Mouse (Mus musculus): ENCODE data around the gene Wwc2. TPM values are rescaled to one million over a fixed set of nuclear protein-coding genes. Genes with fewer than 3 reads are reported as not detected.
A peak's percentile ranks its signal among the peaks of the same experiment; 100 is the strongest.

Gene Wwc2
- total and polyA plus RNA-seq, 2 experiments from 2014 or later, result 5.3 to 11.2 TPM

GRCm38 (mm10) chr8:47948836-47949235, 41.9 kb downstream of the Wwc2 start:
- H3K27me3 ChIP-seq (ENCODE audit: insufficient read depth, low read length), result no peaks in the 10 kb centered on the region

GRCm38 (mm10) chr8:47947672-47948618, 42.8 kb downstream of the Wwc2 start:
- Histone ChIP-seq H3K4me1 (ENCODE audit: insufficient read depth, low read length) (no peaks in the 10 kb centered on the region), H3K9me3 (ENCODE audit: low read length) (no peaks in the 10 kb centered on the region), H3K27ac (no peak overlapping the region), H3K36me3 (ENCODE audit: insufficient read depth, low read length) (no peaks in the 10 kb centered on the region), H3K9ac (replicated peaks; ENCODE audit: low read length) (no peak overlapping the region), H3K27me3 (ENCODE audit: insufficient read depth, low read length) (no peaks in the 10 kb centered on the region), H3K4me2 (ENCODE audit: low read depth, low read length) (no peak overlapping the region), H3K4me3 (ENCODE audit: low read length) (no peak overlapping the region)
- no peak for ATAC-seq
- 60% methylated on average over 19 of the region's 19 CpGs for WGBS
- TF ChIP-seq CTCF (IDR thresholded peaks at IDR 0.05; ENCODE audit: low read depth), result no peak
- DNase-seq (ENCODE audit: low spot score), result no peak

More at GRCm38 (mm10) chr8:47948836-47949235, 41.9 kb downstream of the Wwc2 start:
- no peak for DNase-seq (ENCODE audit: low spot score)
- Histone ChIP-seq H3K27ac (no peak overlapping the region), H3K4me3 (ENCODE audit: low read length) (no peak overlapping the region), H3K36me3 (ENCODE audit: insufficient read depth, low read length) (no peaks in the 10 kb centered on the region), H3K9me3 (ENCODE audit: low read length) (no peaks in the 10 kb centered on the region), H3K4me2 (ENCODE audit: low read depth, low read length) (no peak overlapping the region), H3K9ac (replicated peaks; ENCODE audit: low read length) (no peak overlapping the region), H3K4me1 (ENCODE audit: insufficient read depth, low read length) (no peaks in the 10 kb centered on the region)
- ATAC-seq, result no peak
- TF ChIP-seq CTCF (IDR thresholded peaks at IDR 0.05; ENCODE audit: low read depth), result no peak
- WGBS, result 69% methylated on average over 4 of the region's 4 CpGs

- no peak overlapping the region for H3K27ac ChIP-seq
- H3K4me2 ChIP-seq (ENCODE audit: low read depth, low read length), result no peak overlapping the region
- no peaks in the 10 kb centered on the region for H3K9me3 ChIP-seq (ENCODE audit: low read length)
- DNase-seq (ENCODE audit: low spot score) (no peak), ATAC-seq (no peak)
- TF ChIP-seq CTCF (IDR thresholded peaks at IDR 0.05; ENCODE audit: low read depth), result peak; percentile 8; the same call in 1 of the 2 replicates
- H3K27me3 ChIP-seq (ENCODE audit: insufficient read depth, low read length), result no peaks in the 10 kb centered on the region
- no peaks in the 10 kb centered on the region for H3K4me1 ChIP-seq (ENCODE audit: insufficient read depth, low read length)
- no peaks in the 10 kb centered on the region for H3K36me3 ChIP-seq (ENCODE audit: insufficient read depth, low read length)
- 67% methylated on average over 10 of the region's 10 CpGs for WGBS
- H3K4me3 ChIP-seq (ENCODE audit: low read length), result no peak overlapping the region
- no peak overlapping the region for H3K9ac ChIP-seq (replicated peaks; ENCODE audit: low read length)
Observed at GRCm38 (mm10) chr8:47943049-47943448, 47.7 kb downstream of the Wwc2 start.

DNA sequence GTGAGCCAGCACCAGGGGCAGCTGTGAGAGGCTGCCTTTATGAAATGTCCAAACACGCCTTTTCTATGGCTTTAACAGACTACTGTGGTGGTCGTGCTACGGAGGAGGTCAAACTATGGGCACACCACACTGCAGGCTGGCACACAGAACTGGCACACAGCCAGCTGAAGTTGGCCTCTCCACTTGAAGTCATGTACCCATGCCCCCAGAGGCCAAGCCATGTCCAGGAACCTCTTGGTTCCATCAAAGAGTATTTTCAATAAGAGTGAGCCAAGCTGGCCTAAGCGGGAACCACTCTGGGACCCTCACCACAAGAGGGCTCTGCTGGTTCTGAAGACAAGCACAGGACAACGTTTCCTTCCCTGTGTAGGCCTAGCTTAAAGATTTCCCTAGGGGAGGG, 49.7 kb downstream of the Wwc2 start:
- H3K4me1 ChIP-seq (ENCODE audit: insufficient read depth, low read length), result no peaks in the 10 kb centered on the region
- TF ChIP-seq CTCF (IDR thresholded peaks at IDR 0.05; ENCODE audit: low read depth), result peak; percentile 51
- 46% methylated on average over 4 of the region's 5 CpGs for WGBS
- H3K4me3 ChIP-seq (ENCODE audit: low read length), result no peak overlapping the region
- H3K27ac ChIP-seq, result 0 out of 2 replicates have a peak overlapping the region, but pooled peaks have one; percentile 13
- H3K9ac ChIP-seq (replicated peaks; ENCODE audit: low read length), result no peak overlapping the region
- ATAC-seq (peak; percentile 62; the same call in 1 of the 2 replicates), DNase-seq (ENCODE audit: low spot score) (peak; percentile 45)
- H3K36me3 ChIP-seq (ENCODE audit: insufficient read depth, low read length), result no peaks in the 10 kb centered on the region
- no peak overlapping the region for H3K4me2 ChIP-seq (ENCODE audit: low read depth, low read length)
- no peaks in the 10 kb centered on the region for H3K27me3 ChIP-seq (ENCODE audit: insufficient read depth, low read length)
- H3K9me3 ChIP-seq (ENCODE audit: low read length), result no peaks in the 10 kb centered on the region

DNA sequence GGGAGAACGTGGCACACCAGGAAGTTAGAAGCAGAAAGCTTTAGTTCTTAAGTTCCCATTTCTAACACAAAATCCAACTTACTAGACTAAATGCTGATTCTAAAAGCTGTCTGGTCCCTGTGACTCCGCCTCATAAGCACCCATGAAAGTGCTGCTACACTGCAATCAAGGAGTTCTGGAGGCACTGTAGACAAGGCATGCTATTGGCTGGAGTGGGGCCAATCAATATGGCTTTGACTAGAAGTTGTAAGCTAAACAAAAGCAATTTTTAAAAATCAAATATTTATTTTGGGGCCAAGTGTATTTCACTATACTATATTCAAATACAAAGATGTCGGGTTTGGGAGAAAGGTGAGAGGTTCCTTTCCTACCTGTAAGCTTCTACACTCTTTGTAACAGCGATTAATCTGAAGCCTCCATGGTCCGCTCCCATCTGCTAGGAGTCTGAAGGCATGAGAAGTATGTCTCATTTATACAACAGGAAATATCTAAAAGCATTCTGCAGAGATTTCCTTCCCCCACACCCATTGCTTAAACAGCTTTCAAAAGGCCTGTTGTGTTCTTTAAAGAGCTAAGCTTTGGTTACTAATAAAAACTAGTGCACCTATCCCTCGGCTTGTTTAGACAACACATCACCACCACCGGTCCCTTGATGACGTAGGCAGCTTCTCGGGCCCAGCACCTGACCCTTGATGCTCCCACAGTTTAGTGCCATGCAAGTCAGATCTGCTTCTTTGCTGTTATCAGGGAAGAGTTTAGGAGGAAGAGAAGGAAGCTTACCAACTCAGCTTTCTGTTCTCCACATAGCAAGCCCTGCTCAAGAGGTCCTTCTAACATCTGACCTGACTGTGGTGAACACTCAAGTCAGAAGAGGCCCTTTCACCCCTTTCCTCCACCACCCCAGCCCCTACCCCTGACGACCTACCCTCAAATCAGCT, 50.5 kb downstream of the Wwc2 start:
- 85% methylated on average over 10 of the region's 10 CpGs for WGBS
- Histone ChIP-seq H3K4me3 (ENCODE audit: low read length) (no peak overlapping the region), H3K27ac (0 out of 2 replicates have a peak overlapping the region, but pooled peaks have one; percentile 13), H3K9ac (replicated peaks; ENCODE audit: low read length) (no peak overlapping the region), H3K4me2 (ENCODE audit: low read depth, low read length) (no peak overlapping the region), H3K9me3 (ENCODE audit: low read length) (no peaks in the 10 kb centered on the region), H3K36me3 (ENCODE audit: insufficient read depth, low read length) (no peaks in the 10 kb centered on the region), H3K27me3 (ENCODE audit: insufficient read depth, low read length) (no peaks in the 10 kb centered on the region), H3K4me1 (ENCODE audit: insufficient read depth, low read length) (no peaks in the 10 kb centered on the region)
- ATAC-seq (no peak), DNase-seq (ENCODE audit: low spot score) (no peak)
- TF ChIP-seq CTCF (IDR thresholded peaks at IDR 0.05; ENCODE audit: low read depth), result no peak

GRCm38 (mm10) chr8:47939217-47939616, 51.5 kb downstream of the Wwc2 start:
- Histone ChIP-seq H3K4me3 (ENCODE audit: low read length) (no peak overlapping the region), H3K27me3 (ENCODE audit: insufficient read depth, low read length) (no peaks in the 10 kb centered on the region), H3K36me3 (ENCODE audit: insufficient read depth, low read length) (no peaks in the 10 kb centered on the region), H3K4me1 (ENCODE audit: insufficient read depth, low read length) (no peaks in the 10 kb centered on the region), H3K27ac (no peak overlapping the region), H3K9me3 (ENCODE audit: low read length) (no peaks in the 10 kb centered on the region), H3K4me2 (ENCODE audit: low read depth, low read length) (no peak overlapping the region), H3K9ac (replicated peaks; ENCODE audit: low read length) (no peak overlapping the region)
- 75% methylated on average over 7 of the region's 7 CpGs for WGBS
- ATAC-seq, result no peak
- DNase-seq (ENCODE audit: low spot score), result no peak
- TF ChIP-seq CTCF (IDR thresholded peaks at IDR 0.05; ENCODE audit: low read depth), result no peak

All from hindbrain, postnatal 0 days (tissue).